Mouse (Mus musculus): Measurements from ENCODE around the gene Cmya5.

DNA sequence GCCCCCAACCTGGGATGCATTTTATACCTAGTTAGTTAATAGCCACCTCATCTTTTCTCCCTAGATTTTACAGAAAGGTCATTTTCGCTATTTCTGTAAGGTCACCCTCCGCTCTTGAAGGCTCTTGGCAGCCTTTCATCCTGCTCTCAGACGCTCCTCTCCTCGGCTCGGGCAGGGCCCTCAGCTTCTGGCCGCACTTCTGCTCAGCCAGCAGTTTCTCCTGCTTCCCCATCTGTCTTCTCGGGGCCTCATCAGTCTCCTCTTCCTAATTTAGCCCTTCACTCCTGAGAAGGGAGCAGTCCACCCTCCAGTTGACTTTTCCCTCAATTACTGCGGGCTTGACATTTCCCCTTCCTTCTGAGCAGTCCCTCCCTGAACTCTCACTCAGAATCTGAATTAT, 131.6 kb downstream of the Cmya5 start:
- TF ChIP-seq CTCF (IDR thresholded peaks at IDR 0.05; ENCODE audit: control insufficient read depth, insufficient read depth, insufficient read length), result no peak
- no peak for TF ChIP-seq MAX (IDR thresholded peaks at IDR 0.05)
